Mouse (Mus musculus) naive thymus-derived CD4-positive, alpha-beta T cell, adult 5 months (primary cell): ENCODE data around the gene Peg10. TPM values are rescaled to one million over a fixed set of nuclear protein-coding genes. Genes with fewer than 3 reads are reported as not detected.

ENCODE experiments used
- polyA plus RNA-seq: library from polyadenylated mRNA; unstranded; fragments of 100-300 nt; shearing (Covaris generic); gene quantifications from one replicate; pipeline ENCODE4 v1.2.1, GENCODE M21; 2017

Gene Peg10
- polyA plus RNA-seq: not detected

DNA sequence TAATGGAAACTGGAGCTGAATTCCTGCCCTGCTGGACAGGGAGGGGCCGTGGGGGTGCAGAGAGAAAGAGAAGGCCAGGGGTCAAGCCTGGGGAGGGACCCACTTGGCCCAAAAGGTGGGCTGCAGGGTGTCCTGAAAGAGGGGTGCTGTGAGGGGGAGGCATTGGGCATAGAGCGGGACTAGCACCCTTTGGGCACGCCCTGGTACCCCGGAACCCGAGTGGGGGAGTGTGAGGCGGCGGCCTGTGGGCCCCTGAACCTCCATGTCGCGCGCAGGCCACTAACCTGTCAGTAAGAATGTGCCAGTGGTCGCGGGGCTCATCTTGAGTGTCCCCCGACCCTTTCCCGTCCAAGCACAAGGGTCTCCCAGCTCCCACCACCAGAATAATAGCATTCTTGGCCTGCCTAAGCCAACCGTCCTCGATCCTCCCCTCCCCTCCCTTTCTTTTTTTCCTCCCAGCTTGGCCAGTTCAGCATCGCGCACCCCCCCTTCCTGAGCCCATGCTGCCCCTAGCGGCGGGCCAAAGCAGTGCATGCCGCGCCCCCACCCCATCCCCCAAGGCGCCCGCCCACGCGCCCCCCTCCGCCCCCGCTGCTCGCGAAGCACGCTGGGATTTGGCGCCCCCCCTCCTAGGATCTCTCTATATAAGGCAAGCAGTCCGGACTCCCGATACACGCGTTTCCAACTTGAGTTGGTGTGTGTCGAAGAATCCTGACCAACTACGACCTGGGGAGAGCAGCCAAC is at the start of gene Peg10, which contains the start of gene Sgce:
Peg10 (plus strand) TSS at position 611 of the 744 bp plus-strand sequence.
Sgce (minus strand) TSS at position 512 of the 744 bp plus-strand sequence.

Other genes starting within 250 kb of the Peg10 start
- not detected for gene Col1a2, start 242.5 kb upstream of the Peg10 start, polyA plus RNA-seq
- gene Casd1, start 146.5 kb upstream of the Peg10 start, polyA plus RNA-seq: 22.6 TPM
- 0.32 TPM for gene Sgce, start 99 bp upstream of the Peg10 start, polyA plus RNA-seq
- 0.15 TPM for gene Ppp1r9a, start 155.6 kb downstream of the Peg10 start, polyA plus RNA-seq